Mouse (Mus musculus): ENCODE measurements at regions not wholly inside any gene's neighbourhood (a gene's known extent, or its start where the extent isn't known, plus 50 kb on each side); places are given as distances from the start of the nearest gene placed in this dataset.

DNA sequence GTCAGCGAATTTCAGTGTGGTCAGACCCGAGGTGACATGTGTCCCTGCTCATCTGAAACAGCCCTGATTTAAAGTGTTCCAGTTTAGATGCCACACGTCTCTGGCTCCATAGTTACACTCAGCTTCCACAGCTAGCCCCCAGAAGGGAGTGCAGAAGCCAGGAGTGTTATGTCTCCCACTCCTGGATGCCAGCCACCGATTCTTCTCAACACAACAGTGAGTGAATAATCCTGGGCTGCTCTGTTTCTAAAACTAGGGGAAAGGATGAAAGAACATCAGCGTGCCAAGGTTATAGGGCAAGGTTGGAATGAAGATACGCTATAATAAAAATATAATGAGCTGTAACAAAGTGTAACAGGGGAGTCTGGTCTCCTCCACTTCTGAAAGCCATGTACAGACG lies 51.5 kb upstream of the Stmnd1 start:
- ATAC-seq (replicated peaks; ENCODE audit: low FRiP score, low TSS enrichment, low read depth): no peak
- Histone ChIP-seq H3K27ac (ENCODE audit: low read depth) (no peak overlapping the region), H3K9ac (ENCODE audit: low read length) (no peak overlapping the region), H3K4me3 (ENCODE audit: low read depth, low read length) (no peak overlapping the region), H3K9me3 (ENCODE audit: control insufficient read depth, low read length) (no peaks in the 10 kb centered on the region), H3K27me3 (replicated peaks; ENCODE audit: control insufficient read depth, insufficient read depth, low read length) (no peaks in the 10 kb centered on the region), H3K4me1 (replicated peaks; ENCODE audit: control insufficient read depth, insufficient read depth, low read length) (no peaks in the 10 kb centered on the region), H3K36me3 (ENCODE audit: control insufficient read depth, insufficient read depth, low read length) (no peaks in the 10 kb centered on the region), H3K4me2 (ENCODE audit: low read length) (no peak overlapping the region)
- WGBS: 65% methylated on average over 7 of the region's 7 CpGs
- no peak for DNase-seq (ENCODE audit: low spot score)

GRCm38 (mm10) chr13:46218101-46218701 lies 55.3 kb upstream of the Stmnd1 start:
- H3K4me3 ChIP-seq (ENCODE audit: low read depth, low read length): no peak overlapping the region
- DNase-seq (ENCODE audit: low spot score): peak; percentile 67

GRCm38 (mm10) chr13:46216954-46217838 lies 56.3 kb upstream of the Stmnd1 start:
- Histone ChIP-seq H3K4me2 (ENCODE audit: low read length) (no peak overlapping the region), H3K27me3 (replicated peaks; ENCODE audit: control insufficient read depth, insufficient read depth, low read length) (no peaks in the 10 kb centered on the region), H3K4me3 (ENCODE audit: low read depth, low read length) (no peak overlapping the region), H3K27ac (ENCODE audit: low read depth) (no peak overlapping the region), H3K4me1 (replicated peaks; ENCODE audit: control insufficient read depth, insufficient read depth, low read length) (no peaks in the 10 kb centered on the region), H3K9ac (ENCODE audit: low read length) (no peak overlapping the region), H3K9me3 (ENCODE audit: control insufficient read depth, low read length) (no peaks in the 10 kb centered on the region), H3K36me3 (ENCODE audit: control insufficient read depth, insufficient read depth, low read length) (no peaks in the 10 kb centered on the region)
- no peak for ATAC-seq (replicated peaks; ENCODE audit: low FRiP score, low TSS enrichment, low read depth)
- DNase-seq (ENCODE audit: low spot score): peak; percentile 40
- WGBS: 70% methylated on average over 9 of the region's 9 CpGs

More at GRCm38 (mm10) chr13:46218101-46218701, 55.3 kb upstream of the Stmnd1 start:
- 56% methylated on average over 20 of the region's 20 CpGs for WGBS
- no peak overlapping the region for H3K27ac ChIP-seq (ENCODE audit: low read depth)
- no peak for ATAC-seq (replicated peaks; ENCODE audit: low FRiP score, low TSS enrichment, low read depth)
- H3K27me3 ChIP-seq (replicated peaks; ENCODE audit: control insufficient read depth, insufficient read depth, low read length): no peaks in the 10 kb centered on the region
- H3K9me3 ChIP-seq (ENCODE audit: control insufficient read depth, low read length): no peaks in the 10 kb centered on the region
- no peaks in the 10 kb centered on the region for H3K36me3 ChIP-seq (ENCODE audit: control insufficient read depth, insufficient read depth, low read length)
- H3K4me1 ChIP-seq (replicated peaks; ENCODE audit: control insufficient read depth, insufficient read depth, low read length): no peaks in the 10 kb centered on the region
- no peak overlapping the region for H3K9ac ChIP-seq (ENCODE audit: low read length)
- peak overlapping the region; percentile 36 for H3K4me2 ChIP-seq (ENCODE audit: low read length)

DNA sequence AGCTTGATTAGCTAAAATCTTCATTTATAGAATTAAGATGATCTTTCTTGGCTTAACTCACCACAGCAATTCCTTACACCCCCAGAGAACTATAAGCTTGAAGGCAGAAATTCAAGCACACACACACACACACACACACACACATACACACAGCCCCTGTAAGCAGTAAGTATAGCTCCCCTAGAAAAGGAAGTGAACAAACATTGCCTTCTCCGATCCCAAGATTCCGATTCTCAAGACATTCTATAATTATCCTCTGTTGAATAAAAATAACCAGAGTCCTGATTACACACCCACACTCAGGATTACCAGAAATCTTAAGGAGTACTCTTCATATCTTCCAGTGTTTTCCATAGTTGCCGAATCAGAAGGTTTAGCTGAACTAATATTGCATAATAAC lies 70.0 kb upstream of the Stmnd1 start:
- Histone ChIP-seq H3K4me2 (ENCODE audit: low read length) (no peak overlapping the region), H3K9ac (ENCODE audit: low read length) (no peak overlapping the region), H3K4me3 (ENCODE audit: low read depth, low read length) (no peak overlapping the region), H3K27me3 (replicated peaks; ENCODE audit: control insufficient read depth, insufficient read depth, low read length) (no peaks in the 10 kb centered on the region), H3K9me3 (ENCODE audit: control insufficient read depth, low read length) (no peaks in the 10 kb centered on the region), H3K27ac (ENCODE audit: low read depth) (no peak overlapping the region), H3K4me1 (replicated peaks; ENCODE audit: control insufficient read depth, insufficient read depth, low read length) (no peaks in the 10 kb centered on the region), H3K36me3 (ENCODE audit: control insufficient read depth, insufficient read depth, low read length) (no peaks in the 10 kb centered on the region)
- 89% methylated on average over 3 of the region's 3 CpGs for WGBS
- ATAC-seq (replicated peaks; ENCODE audit: low FRiP score, low TSS enrichment, low read depth) (no peak), DNase-seq (ENCODE audit: low spot score) (no peak)

DNA sequence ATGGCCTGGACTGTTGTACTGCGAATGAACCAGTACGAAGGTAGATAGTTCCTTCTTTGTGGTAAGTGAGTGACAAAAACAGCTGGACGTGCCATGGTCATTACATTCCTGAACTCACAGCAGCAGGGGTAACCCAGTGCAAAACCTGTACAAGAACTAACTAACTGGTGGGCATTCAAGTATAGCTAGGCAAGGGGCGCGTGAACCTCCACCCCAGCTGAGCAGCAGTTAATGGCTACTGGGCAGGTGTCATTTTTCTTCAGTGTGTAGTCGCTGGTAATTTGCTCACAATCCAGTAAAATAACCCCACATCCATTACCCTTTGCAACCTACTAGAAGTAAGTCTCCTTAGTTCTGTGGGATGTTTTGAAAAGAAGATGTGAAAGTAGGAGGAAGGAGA lies 70.9 kb upstream of the Stmnd1 start:
- Histone ChIP-seq H3K4me3 (ENCODE audit: low read depth, low read length) (no peak overlapping the region), H3K4me2 (ENCODE audit: low read length) (no peak overlapping the region), H3K36me3 (ENCODE audit: control insufficient read depth, insufficient read depth, low read length) (no peaks in the 10 kb centered on the region), H3K9ac (ENCODE audit: low read length) (no peak overlapping the region), H3K9me3 (ENCODE audit: control insufficient read depth, low read length) (no peaks in the 10 kb centered on the region), H3K4me1 (replicated peaks; ENCODE audit: control insufficient read depth, insufficient read depth, low read length) (no peaks in the 10 kb centered on the region), H3K27ac (ENCODE audit: low read depth) (no peak overlapping the region), H3K27me3 (replicated peaks; ENCODE audit: control insufficient read depth, insufficient read depth, low read length) (no peaks in the 10 kb centered on the region)
- 88% methylated on average over 6 of the region's 6 CpGs for WGBS
- ATAC-seq (replicated peaks; ENCODE audit: low FRiP score, low TSS enrichment, low read depth) (no peak), DNase-seq (ENCODE audit: low spot score) (no peak)

GRCm38 (mm10) chr13:46201029-46201599 lies 72.4 kb upstream of the Stmnd1 start:
- no peak overlapping the region for H3K27ac ChIP-seq (ENCODE audit: low read depth)
- no peak overlapping the region for H3K9ac ChIP-seq (ENCODE audit: low read length)
- H3K4me1 ChIP-seq (replicated peaks; ENCODE audit: control insufficient read depth, insufficient read depth, low read length): no peaks in the 10 kb centered on the region
- H3K27me3 ChIP-seq (replicated peaks; ENCODE audit: control insufficient read depth, insufficient read depth, low read length): no peaks in the 10 kb centered on the region
- 83% methylated on average over 14 of the region's 14 CpGs for WGBS
- DNase-seq (ENCODE audit: low spot score): no peak
- no peak overlapping the region for H3K4me3 ChIP-seq (ENCODE audit: low read depth, low read length)
- H3K36me3 ChIP-seq (ENCODE audit: control insufficient read depth, insufficient read depth, low read length): no peaks in the 10 kb centered on the region
- H3K9me3 ChIP-seq (ENCODE audit: control insufficient read depth, low read length): no peaks in the 10 kb centered on the region
- no peak for ATAC-seq (replicated peaks; ENCODE audit: low FRiP score, low TSS enrichment, low read depth)
- H3K4me2 ChIP-seq (ENCODE audit: low read length): no peak overlapping the region

DNA sequence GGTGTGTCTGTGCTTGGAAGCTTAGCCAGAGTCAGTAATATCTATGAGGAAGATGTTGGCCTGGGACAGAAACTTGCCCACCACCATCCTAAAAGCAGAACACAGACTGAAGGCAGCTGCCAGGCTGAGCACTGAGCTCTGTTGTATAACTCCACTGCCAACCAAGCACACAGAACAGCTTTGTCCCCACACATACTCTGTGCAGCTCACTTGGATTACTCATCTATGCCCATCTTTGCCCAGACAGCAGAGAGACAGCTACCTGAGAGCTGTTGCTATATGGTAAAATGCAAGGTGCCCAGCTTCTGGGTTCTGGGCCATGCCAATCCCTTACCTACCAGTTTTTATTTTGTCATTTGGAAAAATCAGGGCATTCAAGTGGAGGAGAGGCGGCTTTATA lies 80.4 kb upstream of the Stmnd1 start:
- Histone ChIP-seq H3K27me3 (replicated peaks; ENCODE audit: control insufficient read depth, insufficient read depth, low read length) (no peaks in the 10 kb centered on the region), H3K9me3 (ENCODE audit: control insufficient read depth, low read length) (no peaks in the 10 kb centered on the region), H3K27ac (ENCODE audit: low read depth) (no peak overlapping the region), H3K9ac (ENCODE audit: low read length) (no peak overlapping the region), H3K4me2 (ENCODE audit: low read length) (no peak overlapping the region), H3K36me3 (ENCODE audit: control insufficient read depth, insufficient read depth, low read length) (no peaks in the 10 kb centered on the region), H3K4me3 (ENCODE audit: low read depth, low read length) (no peak overlapping the region), H3K4me1 (replicated peaks; ENCODE audit: control insufficient read depth, insufficient read depth, low read length) (no peaks in the 10 kb centered on the region)
- WGBS: 86% methylated on average over 1 of the region's 1 CpGs
- ATAC-seq (replicated peaks; ENCODE audit: low FRiP score, low TSS enrichment, low read depth): no peak
- no peak for DNase-seq (ENCODE audit: low spot score)

- Histone ChIP-seq H3K27ac (ENCODE audit: low read depth) (no peak overlapping the region), H3K9ac (ENCODE audit: low read length) (no peak overlapping the region), H3K36me3 (ENCODE audit: control insufficient read depth, insufficient read depth, low read length) (no peaks in the 10 kb centered on the region), H3K9me3 (ENCODE audit: control insufficient read depth, low read length) (no peaks in the 10 kb centered on the region), H3K4me1 (replicated peaks; ENCODE audit: control insufficient read depth, insufficient read depth, low read length) (no peaks in the 10 kb centered on the region), H3K4me3 (ENCODE audit: low read depth, low read length) (no peak overlapping the region), H3K4me2 (ENCODE audit: low read length) (no peak overlapping the region), H3K27me3 (replicated peaks; ENCODE audit: control insufficient read depth, insufficient read depth, low read length) (no peaks in the 10 kb centered on the region)
- WGBS: 81% methylated on average over 2 of the region's 2 CpGs
- DNase-seq (ENCODE audit: low spot score) (no peak), ATAC-seq (replicated peaks; ENCODE audit: low FRiP score, low TSS enrichment, low read depth) (no peak)
Measured at GRCm38 (mm10) chr13:46189726-46190125, 83.8 kb upstream of the Stmnd1 start.
